Mouse (Mus musculus) urinary bladder, postnatal 14 days (tissue): ENCODE results near the gene Catsperd.
"Not testable (repeated sequence)": the region's sequence is repeated elsewhere in the genome, so short reads cannot be mapped to it uniquely, and the experiment has no call there.

ENCODE experiments used
- DNase-seq: peaks from one replicate; pipeline ENCODE4 v3.0.0; 2021; ENCODE audit warnings: low spot score

Gene Catsperd

GRCm38 (mm10) chr17:56627530-56628277, at the start of gene Catsperd:
Gene Catsperd, plus strand, starts transcription at chr17:56628143.
- DNase-seq, result peak; percentile 59

GRCm38 (mm10) chr17:56583071-56583470, 44.9 kb upstream of the Catsperd start:
- DNase-seq, result no peak

GRCm38 (mm10) chr17:56583611-56584256, 44.2 kb upstream of the Catsperd start:
- peak; percentile 34 for DNase-seq

- DNase-seq, result peak; percentile 99
These were observed 43.4 kb upstream of the Catsperd start, which contains the start of the genes Safb2 and Safb for GRCm38 (mm10) chr17:56584257-56585130. Gene Safb2, minus strand, starts transcription at chr17:56584585. Gene Safb, plus strand, starts transcription at chr17:56584825.

GRCm38 (mm10) chr17:56585171-56585821, 42.6 kb upstream of the Catsperd start:
- peak; percentile 49 for DNase-seq

GRCm38 (mm10) chr17:56587773-56588172, 40.2 kb upstream of the Catsperd start:
- DNase-seq, result no peak

GRCm38 (mm10) chr17:56588921-56589320, 39.0 kb upstream of the Catsperd start:
- no peak for DNase-seq

- no peak for DNase-seq
These were observed 35.4 kb upstream of the Catsperd start for GRCm38 (mm10) chr17:56592553-56592952.

GRCm38 (mm10) chr17:56593527-56594271, 34.2 kb upstream of the Catsperd start:
- no peak for DNase-seq

GRCm38 (mm10) chr17:56603186-56604069, 24.5 kb upstream of the Catsperd start:
- DNase-seq, result no peak

GRCm38 (mm10) chr17:56604070-56604380, 23.9 kb upstream of the Catsperd start:
- DNase-seq, result no peak

- DNase-seq, result no peak
These were observed 23.5 kb upstream of the Catsperd start for GRCm38 (mm10) chr17:56604422-56604821.

- no peak for DNase-seq
These were observed 22.5 kb upstream of the Catsperd start for GRCm38 (mm10) chr17:56605431-56605830.

GRCm38 (mm10) chr17:56607521-56608062, 20.4 kb upstream of the Catsperd start:
- DNase-seq, result no peak

- no peak for DNase-seq
These were observed 19.2 kb upstream of the Catsperd start for GRCm38 (mm10) chr17:56608699-56609098.

- DNase-seq, result peak; percentile 95
These were observed 18.3 kb upstream of the Catsperd start, which contains the start of gene 2410015M20Rik for GRCm38 (mm10) chr17:56609452-56610171. Gene 2410015M20Rik, minus strand, starts transcription at chr17:56609771.

GRCm38 (mm10) chr17:56611323-56611722, 16.6 kb upstream of the Catsperd start:
- DNase-seq, result no peak

- DNase-seq, result peak; percentile 55
These were observed 15.9 kb upstream of the Catsperd start for GRCm38 (mm10) chr17:56611861-56612564.

- DNase-seq, result not testable (repeated sequence)
These were observed 15.4 kb upstream of the Catsperd start for GRCm38 (mm10) chr17:56612565-56612939.
